Mouse (Mus musculus): ENCODE measurements around the gene Tubgcp5.

- TF ChIP-seq CTCF (IDR thresholded peaks at IDR 0.05; ENCODE audit: borderline replicate concordance, control insufficient read depth, extremely low read depth, insufficient read depth, low read length, poor library complexity), result no peak
- TF ChIP-seq POLR2A (IDR thresholded peaks at IDR 0.05; ENCODE audit: control insufficient read depth, extremely low read depth, insufficient read depth, low read length, poor library complexity), result no peak
These were observed 9.4 kb upstream of the Tubgcp5 start for GRCm38 (mm10) chr7:55784580-55784979.
